Mouse (Mus musculus) olfactory bulb, adult 2 months (tissue): ENCODE measurements around the gene Ces1h.

Experiments used
- CTCF ChIP-seq: fragments of 200-500 bp; IDR thresholded peaks from 2 replicates; pipeline ENCODE4 v1.5.1; 2012; ENCODE audit warnings: low read depth, mild to moderate bottlenecking, low read length, moderate library complexity; ENCODE audit not compliant: insufficient read depth
- POLR2A ChIP-seq: fragments of 200-500 bp; IDR thresholded peaks from 2 replicates; pipeline ENCODE4 v1.6.1; 2012; ENCODE audit warnings: mild to moderate bottlenecking, low read depth, low read length, moderate library complexity; ENCODE audit not compliant: insufficient read depth

DNA sequence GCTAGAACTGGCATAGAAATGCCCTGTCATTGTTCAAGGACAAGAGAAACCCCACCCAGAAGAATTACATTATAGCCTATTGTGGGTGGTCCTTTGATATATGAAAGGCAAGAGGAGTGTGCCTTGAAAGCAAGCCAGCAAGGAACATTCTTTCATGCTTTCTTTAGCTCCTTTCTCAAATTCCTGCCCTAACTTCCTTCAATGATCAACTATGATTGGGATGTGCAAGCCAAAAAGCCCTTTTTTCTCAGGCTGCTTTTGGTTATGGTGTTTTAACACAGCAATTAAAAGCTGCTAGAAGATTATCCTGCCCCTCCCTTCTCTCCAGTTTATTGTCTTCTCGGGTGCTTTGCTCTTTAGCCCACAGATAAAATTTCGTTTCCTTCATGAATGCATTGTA is 10.0 kb downstream of the Ces1h start:
- TF ChIP-seq POLR2A: no peak
- no peak for TF ChIP-seq CTCF
